Mouse (Mus musculus) regulatory T cell (primary cell): ENCODE measurements around the gene Mrgpre.

Experiments
- in situ Hi-C: fragments of 300-600 bp; cut with MboI, MseI; formaldehyde crosslinking; loops from one replicate; pipeline ENCODE4 v1.15.1; 2025; ENCODE audit warnings: high pct_unique_total_duplicates

Mrgpre gene

DNA sequence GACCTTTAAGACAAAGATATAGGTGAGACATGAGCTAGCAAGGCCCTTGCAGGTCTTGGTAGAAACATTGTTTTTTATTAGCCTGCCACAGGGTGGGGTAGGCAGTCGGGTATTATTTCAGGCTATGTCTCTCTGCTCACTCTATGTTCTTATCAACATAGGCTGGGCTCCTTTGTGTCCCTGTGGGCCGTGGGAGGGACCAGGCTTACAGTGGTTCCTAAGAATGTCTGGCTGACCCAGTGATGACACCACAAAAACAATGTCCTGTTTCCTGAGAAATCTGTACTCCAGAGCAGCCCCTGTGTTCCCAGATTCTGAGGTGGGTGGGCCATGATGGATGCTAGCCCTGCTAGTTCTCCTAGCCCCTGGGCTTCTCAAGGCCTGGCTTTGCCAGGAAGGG is 6.9 kb downstream of the Mrgpre start:
- in situ Hi-C loops: loop anchor here (10.0 kb wide), 1 partner anchor 1973 kb away; no protein-coding TSS in a partner anchor

DNA sequence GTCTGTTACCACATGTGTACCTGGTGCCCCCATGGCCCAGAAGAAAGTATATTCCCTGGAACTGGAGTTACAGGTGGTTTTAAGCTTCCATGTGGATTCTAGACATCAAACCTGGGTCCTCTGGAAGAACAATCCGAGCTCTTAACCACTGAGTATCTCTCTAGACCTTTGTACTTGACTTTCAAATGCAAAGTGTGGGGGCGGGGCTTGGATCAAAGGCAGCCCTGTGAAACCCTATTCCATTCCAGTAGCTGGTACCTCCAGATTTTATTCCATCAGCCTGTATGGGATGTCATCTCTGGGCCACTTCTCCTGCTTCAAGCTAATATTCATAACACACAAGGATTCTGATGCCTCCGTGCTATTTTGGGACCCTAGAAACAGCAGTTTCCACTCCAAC is 8.2 kb downstream of the Mrgpre start:
- in situ Hi-C loops: loop anchor here (10.0 kb wide), 1 partner anchor 1971 kb away; no protein-coding TSS in a partner anchor

DNA sequence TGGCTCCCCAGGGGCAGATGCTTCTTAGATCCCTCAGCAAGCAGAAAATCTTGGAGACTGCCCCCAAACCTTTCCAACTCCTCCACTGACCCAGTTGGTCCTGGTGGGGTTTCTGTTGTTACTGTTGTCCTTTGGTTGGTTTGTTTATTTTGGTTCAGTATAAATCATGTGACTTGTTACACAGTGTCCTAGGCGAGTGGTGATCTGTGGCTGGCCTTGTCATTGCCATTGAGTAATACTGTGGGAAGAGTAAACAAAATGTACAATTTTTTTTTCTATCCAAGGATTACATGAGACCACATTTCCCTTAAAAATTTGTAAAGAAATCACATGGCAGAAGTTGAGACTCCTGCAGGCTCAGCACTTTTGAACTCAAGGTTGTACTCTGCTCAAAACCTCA is 14.8 kb downstream of the Mrgpre start:
- in situ Hi-C loops: no loop called here

DNA sequence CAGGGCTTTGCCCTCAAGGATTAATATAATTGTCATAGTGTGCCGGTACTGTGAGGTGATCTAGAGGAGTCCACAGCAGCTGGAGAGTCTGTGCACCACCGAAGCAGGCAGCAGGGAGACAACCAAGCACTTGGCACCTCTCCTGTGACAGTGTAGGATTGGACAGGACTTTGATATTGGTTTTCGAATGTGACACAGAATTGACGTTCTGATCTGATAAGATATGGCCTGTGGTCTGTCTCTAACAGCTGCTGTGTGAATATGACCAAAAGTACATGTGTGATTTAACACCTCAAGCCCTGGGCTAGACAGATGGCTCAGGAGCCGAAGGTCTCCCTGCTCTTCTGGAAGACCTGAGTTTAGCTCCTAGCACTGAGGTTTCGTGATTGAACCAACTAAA is 16.0 kb downstream of the Mrgpre start:
- in situ Hi-C loops: no loop called here

DNA sequence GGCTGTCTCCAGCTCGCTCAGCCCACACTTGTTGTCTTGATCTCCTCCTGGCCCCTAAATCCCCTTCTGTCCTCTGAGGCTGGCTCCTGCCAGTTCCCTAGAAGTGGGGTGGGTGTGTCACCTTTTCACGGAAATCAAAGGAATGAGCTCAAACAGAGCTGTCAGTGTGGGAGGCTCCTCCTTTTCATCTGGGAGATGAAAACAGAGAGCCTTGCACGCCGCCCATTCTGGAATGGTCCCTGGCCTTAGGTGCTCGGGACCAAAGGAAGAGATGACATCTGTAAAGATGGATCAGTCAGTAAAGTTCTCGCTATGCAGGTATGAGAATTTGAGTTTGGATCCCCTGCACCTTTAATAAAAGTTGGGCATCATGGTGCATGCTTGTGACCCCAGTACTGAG is 17.4 kb downstream of the Mrgpre start, which contains the start of gene Mrgprg:
Gene Mrgprg (minus strand): TSS at position 101 of the 400 bp plus-strand sequence.
- in situ Hi-C loops: no loop called here

DNA sequence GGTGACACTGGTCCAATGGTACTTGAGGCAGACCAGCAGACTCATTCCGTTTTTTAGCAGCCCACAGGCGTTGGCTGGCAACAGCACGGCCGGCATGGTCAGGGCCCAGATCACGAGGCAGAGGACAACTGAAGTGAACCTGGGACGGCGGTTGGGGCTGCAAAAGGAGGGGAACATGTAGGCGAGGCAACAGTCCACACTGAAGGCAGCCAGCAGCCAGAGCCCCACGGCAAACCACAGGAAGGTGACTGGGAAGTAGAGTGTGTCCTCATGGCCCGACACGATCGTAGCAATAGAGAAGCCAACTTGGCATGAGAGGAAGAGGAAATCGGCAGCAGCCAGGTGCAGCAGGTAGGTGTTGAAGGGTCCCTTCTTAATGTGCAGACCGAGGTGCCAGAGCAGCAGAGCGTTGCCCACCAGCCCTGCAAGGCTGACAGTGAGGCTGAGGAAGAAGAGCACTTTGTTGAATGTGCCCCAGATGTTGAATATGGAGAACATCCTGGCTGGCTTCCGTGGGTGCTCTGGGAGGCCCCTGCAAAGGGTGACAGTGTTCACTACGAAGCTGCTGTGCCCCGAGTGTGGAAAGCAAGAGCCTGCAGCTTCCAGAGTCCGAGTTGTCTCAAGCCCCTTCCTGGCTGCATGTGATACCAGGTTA is 19.3 kb downstream of the Mrgpre start:
- in situ Hi-C loops: no loop called here

DNA sequence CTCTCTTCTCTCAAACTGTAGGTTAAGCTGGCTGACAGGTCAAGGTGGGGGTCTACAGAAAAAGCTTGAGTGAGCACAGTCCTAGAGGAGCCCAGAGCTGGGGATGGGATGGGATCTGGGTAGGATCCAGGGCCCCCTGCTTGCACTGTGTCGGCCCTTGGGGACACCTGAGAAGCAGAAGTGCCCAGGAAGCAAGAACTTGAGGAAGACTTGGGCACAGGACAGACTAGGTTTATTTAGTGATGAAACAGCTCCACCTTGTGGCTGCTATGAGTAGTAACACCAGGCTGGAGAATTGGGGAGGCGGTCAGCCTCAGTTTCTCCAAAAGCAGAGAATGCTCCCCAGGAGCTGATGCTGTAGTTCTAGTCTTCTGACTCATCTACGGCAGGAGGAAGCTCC is 20.5 kb downstream of the Mrgpre start:
- in situ Hi-C loops: no loop called here

DNA sequence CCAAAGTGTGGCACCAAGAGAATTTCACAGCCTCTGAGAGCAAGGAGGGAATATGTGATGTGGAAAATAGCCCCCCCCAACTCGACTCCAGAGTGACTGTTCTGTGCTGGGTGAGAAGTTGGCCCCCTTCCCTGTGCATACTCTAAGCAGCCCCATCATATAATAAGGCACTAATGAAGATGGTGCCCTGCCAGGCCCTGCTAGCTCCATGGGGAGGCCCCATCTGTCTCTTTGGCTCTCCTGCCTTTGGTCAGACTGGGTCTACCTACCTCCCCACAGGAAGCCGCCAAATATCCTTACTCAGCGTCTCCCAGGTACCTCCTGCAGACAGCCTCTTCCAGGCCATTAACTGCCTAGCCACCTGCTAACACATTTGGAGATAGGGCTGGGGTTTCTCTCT is 25.3 kb downstream of the Mrgpre start:
- in situ Hi-C loops: no loop called here

DNA sequence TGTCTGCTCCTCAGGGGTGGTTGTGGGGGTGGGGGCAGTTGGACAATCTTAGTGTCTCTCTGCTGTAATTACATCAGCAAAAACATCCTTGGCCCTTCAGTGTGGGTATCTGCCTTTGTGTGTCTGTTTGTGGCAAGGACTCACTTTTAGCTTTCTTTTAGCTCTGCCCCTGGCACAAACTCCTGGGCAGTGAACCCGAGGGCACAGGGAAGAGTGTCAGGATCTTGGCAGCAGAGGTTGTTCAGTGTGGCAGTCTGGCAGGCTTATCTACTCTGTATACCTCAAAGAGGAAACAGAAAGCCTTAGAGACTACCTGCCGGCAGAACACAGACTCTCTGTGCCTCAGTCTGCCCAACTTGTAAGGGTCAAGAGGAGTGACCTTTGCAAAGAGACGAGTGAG is 26.6 kb downstream of the Mrgpre start:
- in situ Hi-C loops: no loop called here

DNA sequence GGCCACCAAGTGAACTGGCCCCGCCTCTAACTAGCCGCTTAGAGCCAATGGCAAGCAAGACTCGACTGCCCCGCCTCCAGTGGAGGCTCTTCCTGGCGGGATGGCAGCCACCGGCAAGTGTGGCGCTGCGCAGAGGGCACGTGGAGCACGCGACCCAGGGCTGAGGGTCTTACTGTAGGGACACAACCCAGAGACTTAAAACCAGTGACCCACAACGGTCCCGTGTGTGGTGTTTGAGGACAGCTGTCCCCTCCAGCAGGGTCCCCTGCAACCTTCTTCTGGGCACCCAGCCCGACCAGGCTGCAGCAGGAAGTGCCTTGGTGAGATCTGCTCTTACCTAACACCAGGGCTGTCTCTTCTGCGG is 27.3 kb downstream of the Mrgpre start:
- in situ Hi-C loops: no loop called here

DNA sequence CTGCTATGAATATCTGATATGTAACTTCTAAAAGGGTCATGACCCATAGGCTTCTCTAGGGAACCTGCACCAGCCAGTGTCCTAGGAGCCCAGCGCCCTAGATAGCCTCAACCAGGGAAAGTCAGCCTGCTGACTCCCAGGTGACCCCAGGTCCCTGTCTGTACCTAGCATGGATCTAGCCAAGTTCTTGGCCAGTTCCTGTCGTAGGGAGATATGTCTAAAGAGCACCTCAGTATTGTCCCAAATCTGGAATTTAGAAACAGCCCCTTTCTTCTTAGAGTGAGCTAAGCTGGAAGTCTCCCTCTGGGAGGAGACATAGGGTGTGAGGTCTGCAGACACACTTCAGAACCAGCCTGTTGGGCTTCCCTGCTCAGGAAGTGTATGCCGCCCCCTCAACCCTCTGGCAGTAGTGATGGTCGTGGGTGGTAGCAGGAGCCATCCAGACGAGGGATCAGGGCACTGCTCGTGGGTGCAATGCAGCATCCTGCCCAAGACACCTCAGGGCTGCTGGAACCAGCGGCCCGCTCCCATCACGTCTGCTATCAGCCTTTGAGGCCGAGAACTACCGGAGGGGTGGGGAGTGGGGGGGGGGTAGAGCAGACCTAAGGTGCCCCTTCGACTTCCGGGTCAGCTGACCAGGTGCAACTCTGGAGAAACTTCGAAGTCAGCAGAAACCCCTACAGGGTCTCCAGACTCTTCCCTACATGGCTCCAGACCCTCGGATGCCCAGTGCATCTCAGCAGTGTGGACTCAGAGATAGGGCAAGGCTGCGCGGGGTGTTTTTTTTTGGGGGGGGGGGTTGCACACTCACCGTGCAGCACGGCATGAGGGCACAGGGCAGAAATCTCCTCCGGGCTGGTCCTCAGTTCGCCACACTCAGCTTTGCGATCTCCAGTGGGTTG is 27.9 kb downstream of the Mrgpre start, which contains the start of gene Osbpl5:
Gene Osbpl5 (minus strand): TSS at position 861 of the 902 bp plus-strand sequence.
- in situ Hi-C loops: no loop called here

DNA sequence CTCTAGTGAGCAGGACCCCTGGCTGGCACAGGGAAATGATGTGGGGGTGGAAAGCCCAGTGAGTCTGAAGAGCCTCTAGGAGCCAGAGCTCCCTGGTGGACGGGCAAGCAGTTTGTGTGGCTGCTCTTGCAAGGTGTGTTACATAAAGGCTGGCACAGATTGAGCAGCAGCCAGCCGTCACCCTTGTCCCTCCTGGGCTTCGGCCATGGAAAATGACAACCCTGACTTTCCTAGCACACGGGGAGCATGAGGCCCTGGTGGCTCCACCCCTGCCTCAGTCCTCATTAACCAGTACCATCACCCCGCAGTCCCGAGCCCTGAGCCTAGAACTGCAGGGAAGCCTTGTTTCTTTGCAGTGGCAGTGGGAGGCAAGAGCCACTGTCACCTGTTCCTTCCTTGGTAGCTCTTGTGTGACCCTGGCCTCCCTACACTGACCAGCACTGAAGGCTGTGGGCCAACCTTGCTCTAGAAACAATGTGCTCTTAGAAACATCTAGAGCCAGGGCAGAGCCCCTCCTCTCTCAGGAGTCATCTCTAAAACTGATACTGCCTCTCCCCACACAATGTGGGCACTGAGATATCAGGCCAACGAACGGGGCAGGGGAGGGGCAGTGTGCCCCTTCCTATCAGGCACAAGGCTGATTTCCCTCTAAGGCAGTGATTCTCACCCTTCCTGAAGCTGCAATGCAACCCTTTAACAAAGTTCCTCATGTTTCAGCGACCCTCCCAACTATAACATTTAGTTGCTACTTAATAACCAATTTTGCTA is 28.8 kb downstream of the Mrgpre start:
- in situ Hi-C loops: no loop called here

DNA sequence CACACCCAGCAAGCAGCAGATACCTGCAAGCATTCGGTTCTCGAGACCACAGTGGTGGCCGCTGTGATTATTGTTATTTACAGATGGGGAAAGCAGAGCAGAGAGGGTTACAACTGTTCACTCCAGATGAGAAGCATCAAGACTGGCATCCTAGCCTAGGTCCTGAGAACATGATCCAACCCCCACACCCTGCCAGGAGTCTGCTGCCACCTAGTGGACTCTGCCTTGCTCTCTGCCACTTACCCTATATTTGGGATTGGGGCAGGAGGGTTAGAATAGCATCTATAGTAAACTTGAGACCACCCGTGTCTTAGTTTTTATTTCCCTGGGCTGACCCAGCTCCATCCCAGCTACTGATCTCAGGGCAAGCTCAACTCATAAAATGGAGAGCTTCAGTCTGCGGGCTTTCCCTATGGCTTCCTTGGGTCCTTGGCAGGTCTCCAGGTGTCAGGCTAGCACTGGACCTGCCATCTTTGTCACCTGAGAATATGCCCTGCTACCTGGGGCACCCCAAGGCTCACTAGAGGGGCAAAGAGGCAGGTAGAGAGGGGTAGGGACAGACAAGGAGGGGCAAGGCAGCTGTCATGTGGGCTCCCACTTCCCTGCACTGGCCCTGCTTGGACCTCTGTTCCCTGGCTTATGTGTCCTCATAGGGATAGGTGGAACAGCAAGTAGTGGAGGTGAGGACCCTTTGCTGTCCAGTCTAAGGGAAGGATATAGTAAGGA is 30.1 kb downstream of the Mrgpre start:
- in situ Hi-C loops: loop anchor here (5.0 kb wide), 2 partner anchors 47 to 157 kb away; no protein-coding TSS in a partner anchor

DNA sequence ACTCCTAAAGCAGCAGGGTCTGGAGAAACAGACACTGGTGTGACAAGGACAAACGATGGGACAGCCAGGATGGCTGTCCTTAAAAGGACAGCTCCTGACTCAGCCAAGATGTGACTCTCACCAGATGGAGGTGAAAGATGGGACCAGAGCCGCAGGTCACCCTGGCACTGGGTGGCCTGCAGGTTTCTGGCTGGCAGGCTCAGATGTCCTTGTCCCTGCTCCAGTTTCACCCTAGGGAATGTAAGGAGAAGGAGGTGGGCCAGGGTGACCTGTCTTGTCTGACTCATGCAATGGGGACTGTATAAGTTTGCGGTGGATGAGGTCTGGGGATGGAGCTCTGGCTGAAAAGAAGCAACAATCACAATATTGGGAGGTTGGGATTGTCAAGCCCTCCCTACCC is 31.7 kb downstream of the Mrgpre start:
- in situ Hi-C loops: loop anchor here (5.0 kb wide), 2 partner anchors 45 to 155 kb away; no protein-coding TSS in a partner anchor

DNA sequence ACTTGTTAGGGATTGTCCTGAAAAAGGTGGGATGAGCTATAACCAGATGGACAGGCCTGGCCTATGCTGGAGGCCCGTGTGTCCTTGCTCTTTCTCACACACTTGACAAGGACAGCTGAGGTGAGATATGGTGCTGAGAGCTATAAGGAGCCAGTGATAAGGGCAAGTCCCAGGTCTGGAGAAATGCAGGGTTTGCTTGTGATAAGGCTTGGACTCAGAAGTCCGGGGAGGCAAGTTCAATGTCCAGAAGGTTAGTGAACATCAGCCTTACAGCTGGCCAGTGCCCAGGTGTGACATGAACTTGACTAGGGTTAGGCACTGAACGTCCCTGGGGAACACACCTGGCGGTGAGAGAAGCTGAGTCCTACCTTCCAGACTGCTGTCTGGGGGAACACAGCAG is 32.2 kb downstream of the Mrgpre start:
- in situ Hi-C loops: loop anchor here (5.0 kb wide), 2 partner anchors 45 to 155 kb away; no protein-coding TSS in a partner anchor

DNA sequence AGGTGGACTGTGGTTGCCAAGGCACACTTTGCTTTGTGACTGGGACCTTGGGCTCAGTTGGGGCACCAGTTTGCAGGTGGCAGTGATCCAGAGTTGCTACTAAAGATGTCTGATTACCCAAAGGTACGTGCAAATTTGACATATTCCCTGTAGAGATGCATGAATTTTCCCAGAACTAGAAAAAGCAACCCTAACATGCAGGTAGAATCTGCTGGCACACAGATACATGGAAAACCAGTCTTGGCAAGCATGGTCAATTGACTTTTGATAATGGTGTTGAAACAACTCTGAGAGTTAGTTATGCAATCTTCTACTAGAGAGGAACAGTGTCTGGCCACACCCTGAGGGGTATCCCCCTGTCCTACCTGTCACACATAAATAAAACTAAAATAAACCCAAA is 32.9 kb downstream of the Mrgpre start:
- in situ Hi-C loops: loop anchor here (5.0 kb wide), 2 partner anchors 44 to 154 kb away; no protein-coding TSS in a partner anchor

DNA sequence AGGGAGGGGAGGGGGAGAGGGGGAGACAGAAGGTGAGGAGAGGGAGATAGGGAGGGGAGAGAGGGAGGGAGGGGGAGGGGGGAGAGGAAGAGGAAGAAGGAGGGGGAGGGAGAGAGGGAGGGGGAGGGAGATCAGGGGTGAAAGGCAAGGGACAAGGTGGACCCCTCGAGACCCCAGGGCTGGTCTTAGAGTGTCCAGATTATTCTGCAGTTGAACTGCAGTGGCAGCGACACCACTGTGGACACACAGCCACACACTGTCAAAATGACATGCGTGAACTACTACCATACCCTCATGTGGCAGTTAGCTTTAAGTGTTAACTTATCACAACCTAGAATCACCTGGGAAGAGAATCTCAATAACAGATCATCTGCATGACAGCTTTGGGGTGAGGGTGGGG is 35.3 kb downstream of the Mrgpre start:
- in situ Hi-C loops: loop anchor here (25.0 kb wide), 1 partner anchor 587 kb away; no protein-coding TSS in a partner anchor

DNA sequence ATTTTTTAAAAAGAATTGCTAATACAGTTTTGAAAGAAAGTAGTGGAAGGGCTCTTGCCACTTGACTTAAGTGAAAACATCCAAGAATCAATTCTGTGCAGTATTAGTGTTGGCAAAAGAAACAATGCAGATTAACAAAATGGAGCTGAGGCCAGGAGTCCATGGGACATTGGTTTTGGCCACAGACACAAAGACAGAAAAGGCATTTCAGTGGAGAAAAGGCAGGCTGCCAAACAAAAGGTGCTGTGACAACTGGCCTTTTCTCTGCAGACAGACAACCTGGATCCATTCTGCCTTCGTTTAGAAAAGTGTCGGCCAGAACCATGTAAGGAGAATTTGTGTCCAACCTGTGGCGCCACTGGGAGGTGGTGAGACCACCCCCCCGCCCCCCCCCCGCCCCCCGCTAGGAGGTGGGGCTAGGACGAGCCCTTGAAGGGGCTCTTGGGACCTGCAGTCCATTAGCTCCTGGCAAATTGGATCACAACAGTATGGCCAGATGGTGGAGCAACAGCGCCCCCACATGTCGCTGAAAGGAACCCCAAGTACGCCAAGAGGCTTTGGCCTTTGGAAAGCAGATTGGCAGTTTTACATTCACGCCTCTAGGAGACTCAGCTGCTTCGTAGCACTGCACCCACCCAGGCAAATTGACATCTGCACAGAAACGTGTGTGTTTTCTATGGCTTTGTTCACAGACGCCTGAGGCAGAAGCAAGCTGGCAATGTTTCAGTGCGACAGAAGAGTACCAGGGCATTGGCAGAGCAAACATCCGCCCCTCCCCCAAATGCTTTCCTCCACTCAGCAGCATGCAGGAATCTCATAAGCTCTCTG is 36.0 kb downstream of the Mrgpre start:
- in situ Hi-C loops: loop anchor here (25.0 kb wide), 1 partner anchor 586 kb away; no protein-coding TSS in a partner anchor

DNA sequence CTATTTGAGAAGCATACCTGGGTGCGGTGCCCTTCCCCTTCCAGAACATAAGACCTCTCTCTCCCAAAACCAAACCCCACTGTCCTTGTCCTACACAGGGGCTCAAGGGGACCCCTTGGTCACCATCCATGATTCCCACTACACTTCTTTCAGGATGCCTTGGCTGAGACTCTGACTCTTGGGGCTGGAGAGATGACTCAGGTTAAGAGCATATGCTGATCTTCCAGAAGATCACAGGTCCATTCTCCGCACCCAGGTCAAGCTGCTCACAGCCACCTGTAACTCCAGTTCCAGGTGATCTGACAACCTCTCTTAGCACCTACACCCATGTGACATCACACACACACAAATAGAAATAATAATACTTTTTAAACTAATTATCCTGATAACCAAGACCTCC is 43.6 kb downstream of the Mrgpre start:
- in situ Hi-C loops: loop anchor here (25.0 kb wide), 1 partner anchor 578 kb away; no protein-coding TSS in a partner anchor
